Mouse (Mus musculus): Measurements from ENCODE around the gene Ndufa5. TPM values are rescaled to one million over a fixed set of nuclear protein-coding genes. Genes with fewer than 3 reads are reported as not detected.
A peak's percentile ranks its signal among the peaks of the same experiment; 100 is the strongest.

Ndufa5 gene
- 299 and 302 TPM in 2 replicates for polyA plus RNA-seq (2016; fragmentation: Nextera tagmentation; extraction: Ambion mirVana)

- peak within 1 kb of the TSS; percentile 9; the same call in 1 of the 2 replicates for H3K27ac ChIP-seq
These were observed at the start of gene Ndufa5 for GRCm38 (mm10) chr6:24527155-24528063. Ndufa5 (minus strand) TSS chr6:24528013.

DNA sequence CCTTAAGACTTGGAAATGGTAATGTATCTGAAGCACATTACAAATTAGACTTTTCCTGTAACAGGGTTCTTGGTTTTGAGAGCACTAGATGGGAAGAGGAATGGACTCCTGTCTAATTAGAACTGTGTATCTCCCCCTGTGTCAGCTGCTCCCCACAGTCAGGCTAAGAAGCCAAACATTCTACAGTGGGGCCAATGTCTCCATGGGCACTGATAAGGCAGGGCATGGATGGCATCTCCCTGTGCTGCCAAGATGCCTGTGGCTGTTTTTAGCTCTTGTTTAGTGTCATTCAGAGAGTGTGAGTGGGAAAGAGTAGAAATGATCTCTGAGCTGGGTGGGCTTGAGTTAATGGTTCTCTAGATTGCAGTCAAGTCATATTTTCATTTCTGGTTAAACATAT is 45.5 kb upstream of the Ndufa5 start:
- ATAC-seq (ENCODE audit: low FRiP score), result no peak
- no peak overlapping the region for H3K4me2 ChIP-seq
- H3K4me3 ChIP-seq (replicated peaks), result no peak overlapping the region
- no peaks in the 10 kb centered on the region for H3K4me1 ChIP-seq
- H3K27me3 ChIP-seq, result no peaks in the 10 kb centered on the region
- H3K9ac ChIP-seq, result no peak overlapping the region
- H3K36me3 ChIP-seq (replicated peaks), result no peaks in the 10 kb centered on the region
- H3K9me3 ChIP-seq, result no peaks in the 10 kb centered on the region
- no peak overlapping the region for H3K27ac ChIP-seq

More at GRCm38 (mm10) chr6:24527155-24528063, at the start of gene Ndufa5:
- Histone ChIP-seq H3K4me1 (peaks cover 21% of the 10 kb centered on the region), H3K4me2 (peak within 1 kb of the TSS; percentile 59), H3K4me3 (replicated peaks) (peak within 1 kb of the TSS; percentile 78), H3K9ac (peak within 1 kb of the TSS; percentile 70), H3K27me3 (no peaks in the 10 kb centered on the region), H3K9me3 (no peaks in the 10 kb centered on the region), H3K36me3 (replicated peaks) (peaks cover 1% of the 10 kb centered on the region; the same call in 1 of the 2 replicates)
- WGBS, result under 1% methylated on average over 53 of the region's 53 CpGs
- ATAC-seq (ENCODE audit: low FRiP score), result peak; percentile 98

DNA sequence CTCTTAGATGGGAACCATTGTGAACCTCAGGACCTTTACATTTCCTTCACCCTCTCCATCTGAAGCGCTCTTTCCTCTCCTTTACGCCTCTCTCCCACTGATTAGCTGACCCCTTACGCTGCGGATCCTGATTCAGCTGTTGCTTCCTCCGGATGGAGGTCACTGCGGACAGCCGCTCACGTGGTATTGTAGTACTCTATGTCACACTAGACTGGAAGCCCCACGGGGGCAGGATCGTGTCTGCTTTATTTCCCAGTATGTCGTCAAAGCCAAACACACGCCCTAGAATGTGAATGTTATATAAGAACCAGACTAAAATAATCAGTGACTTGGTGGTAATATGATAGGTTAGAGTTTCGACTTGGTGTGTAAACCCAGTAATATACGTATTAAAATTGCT is 44.6 kb upstream of the Ndufa5 start:
- ATAC-seq (ENCODE audit: low FRiP score), result no peak
- H3K4me2 ChIP-seq, result no peak overlapping the region
- H3K36me3 ChIP-seq (replicated peaks), result no peaks in the 10 kb centered on the region
- no peak overlapping the region for H3K27ac ChIP-seq
- H3K27me3 ChIP-seq, result no peaks in the 10 kb centered on the region
- no peak overlapping the region for H3K9ac ChIP-seq
- 92% methylated on average over 14 of the region's 14 CpGs for WGBS
- H3K9me3 ChIP-seq, result no peaks in the 10 kb centered on the region
- H3K4me1 ChIP-seq, result no peaks in the 10 kb centered on the region
- H3K4me3 ChIP-seq (replicated peaks), result no peak overlapping the region

GRCm38 (mm10) chr6:24571126-24571525 is 43.3 kb upstream of the Ndufa5 start:
- Histone ChIP-seq H3K4me2 (no peak overlapping the region), H3K9me3 (no peaks in the 10 kb centered on the region), H3K27ac (no peak overlapping the region), H3K4me1 (0 out of 2 replicates have a peak, but pooled peaks cover under 1% of the 10 kb centered on the region), H3K27me3 (no peaks in the 10 kb centered on the region), H3K4me3 (replicated peaks) (no peak overlapping the region), H3K36me3 (replicated peaks) (no peaks in the 10 kb centered on the region), H3K9ac (no peak overlapping the region)
- 82% methylated on average over 6 of the region's 6 CpGs for WGBS
- ATAC-seq (ENCODE audit: low FRiP score), result no peak

DNA sequence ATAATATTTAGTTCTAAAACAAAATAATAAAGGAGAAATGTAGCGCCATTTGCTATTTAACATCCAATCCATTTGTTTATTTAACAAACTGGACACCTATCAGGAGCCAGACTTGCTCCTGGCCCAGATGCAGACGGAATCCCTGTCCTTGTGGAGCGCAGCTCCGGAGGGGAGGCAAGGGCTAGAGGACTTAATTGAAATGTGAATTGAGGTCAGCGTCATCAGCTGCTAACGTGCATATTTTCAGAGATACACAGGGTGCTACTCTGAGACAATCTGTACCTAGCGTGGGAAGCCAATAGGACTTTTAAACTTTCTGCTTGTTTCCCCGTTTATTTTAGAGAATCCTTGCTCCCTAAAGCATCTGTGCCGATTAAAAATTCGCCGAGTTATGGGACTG is 42.5 kb upstream of the Ndufa5 start:
- Histone ChIP-seq H3K9me3 (no peaks in the 10 kb centered on the region), H3K4me2 (no peak overlapping the region), H3K27ac (no peak overlapping the region), H3K9ac (no peak overlapping the region), H3K4me3 (replicated peaks) (no peak overlapping the region), H3K27me3 (no peaks in the 10 kb centered on the region), H3K4me1 (0 out of 2 replicates have a peak, but pooled peaks cover 2% of the 10 kb centered on the region), H3K36me3 (replicated peaks) (no peaks in the 10 kb centered on the region)
- WGBS, result 78% methylated on average over 11 of the region's 11 CpGs
- no peak for ATAC-seq (ENCODE audit: low FRiP score)

DNA sequence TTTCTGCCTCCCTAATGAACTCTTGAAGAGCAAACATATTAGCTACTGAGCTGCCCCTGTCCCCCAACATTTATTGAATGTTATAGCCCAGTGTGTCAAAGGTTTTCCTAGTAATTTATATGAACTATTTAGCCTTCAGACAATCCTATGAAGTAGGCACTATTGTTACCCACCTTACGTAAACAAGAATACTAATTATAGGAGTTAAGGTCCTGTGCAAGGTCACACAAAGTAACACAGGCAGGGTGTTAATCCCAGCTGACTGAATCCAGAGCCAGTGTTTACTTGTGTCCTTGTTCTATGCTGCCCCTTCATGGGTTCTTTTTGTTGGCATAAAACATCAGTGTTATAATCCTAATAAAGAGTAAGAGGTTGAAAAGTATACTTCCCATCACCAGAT is 41.9 kb upstream of the Ndufa5 start:
- no peak for ATAC-seq (ENCODE audit: low FRiP score)
- no peaks in the 10 kb centered on the region for H3K27me3 ChIP-seq

DNA sequence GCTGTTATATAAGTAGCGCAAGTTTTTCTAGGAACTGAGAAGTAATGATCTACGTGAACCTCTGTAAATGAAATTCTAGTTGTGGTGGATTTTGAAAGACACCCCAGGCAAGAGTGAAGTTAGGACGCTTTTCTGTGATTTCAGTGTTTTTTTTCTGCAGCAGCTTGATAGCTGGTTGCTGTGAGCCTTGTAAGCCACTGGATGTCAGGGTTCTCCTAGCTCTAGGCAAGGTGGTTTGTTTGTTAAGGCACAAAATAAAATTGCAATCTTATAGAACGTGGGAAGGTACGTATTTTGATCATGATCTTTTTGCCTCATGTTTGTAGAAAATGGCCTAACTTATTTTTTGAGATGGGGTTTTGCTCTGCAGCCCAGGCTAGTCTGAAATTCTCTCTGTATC is 41.1 kb upstream of the Ndufa5 start:
- ATAC-seq (ENCODE audit: low FRiP score), result no peak
- no peaks in the 10 kb centered on the region for H3K36me3 ChIP-seq (replicated peaks)
- no peak overlapping the region for H3K4me3 ChIP-seq (replicated peaks)

More for the DNA sequence above, 41.9 kb upstream of the Ndufa5 start:
- Histone ChIP-seq H3K4me1 (0 out of 2 replicates have a peak, but pooled peaks cover 2% of the 10 kb centered on the region), H3K4me3 (replicated peaks) (no peak overlapping the region), H3K27ac (no peak overlapping the region), H3K36me3 (replicated peaks) (no peaks in the 10 kb centered on the region), H3K4me2 (no peak overlapping the region), H3K9me3 (no peaks in the 10 kb centered on the region), H3K9ac (no peak overlapping the region)
- 85% methylated on average over 1 of the region's 1 CpGs for WGBS

GRCm38 (mm10) chr6:24564886-24565285 is 37.1 kb upstream of the Ndufa5 start:
- H3K4me1 ChIP-seq, result 0 out of 2 replicates have a peak, but pooled peaks cover 2% of the 10 kb centered on the region
- no peak overlapping the region for H3K4me2 ChIP-seq
- H3K4me3 ChIP-seq (replicated peaks), result no peak overlapping the region
- ATAC-seq (ENCODE audit: low FRiP score), result no peak
- H3K9ac ChIP-seq, result no peak overlapping the region
- H3K36me3 ChIP-seq (replicated peaks), result no peaks in the 10 kb centered on the region
- H3K27ac ChIP-seq, result no peak overlapping the region
- H3K9me3 ChIP-seq, result no peaks in the 10 kb centered on the region
- no peaks in the 10 kb centered on the region for H3K27me3 ChIP-seq
- WGBS, result 93% methylated on average over 1 of the region's 1 CpGs

More for the DNA sequence above, 41.1 kb upstream of the Ndufa5 start:
- Histone ChIP-seq H3K27ac (no peak overlapping the region), H3K9me3 (no peaks in the 10 kb centered on the region), H3K4me2 (no peak overlapping the region), H3K9ac (no peak overlapping the region), H3K4me1 (0 out of 2 replicates have a peak, but pooled peaks cover 2% of the 10 kb centered on the region), H3K27me3 (no peaks in the 10 kb centered on the region)
- WGBS, result 84% methylated on average over 5 of the region's 5 CpGs

GRCm38 (mm10) chr6:24564081-24564480 is 36.3 kb upstream of the Ndufa5 start:
- no peaks in the 10 kb centered on the region for H3K9me3 ChIP-seq
- 0 out of 2 replicates have a peak, but pooled peaks cover 2% of the 10 kb centered on the region for H3K4me1 ChIP-seq
- no peaks in the 10 kb centered on the region for H3K27me3 ChIP-seq
- H3K4me3 ChIP-seq (replicated peaks), result no peak overlapping the region
- no peak overlapping the region for H3K27ac ChIP-seq
- H3K4me2 ChIP-seq, result no peak overlapping the region
- WGBS, result 80% methylated on average over 9 of the region's 9 CpGs
- H3K36me3 ChIP-seq (replicated peaks), result no peaks in the 10 kb centered on the region
- no peak overlapping the region for H3K9ac ChIP-seq
- no peak for ATAC-seq (ENCODE audit: low FRiP score)

GRCm38 (mm10) chr6:24555488-24555887 is 27.7 kb upstream of the Ndufa5 start:
- H3K9me3 ChIP-seq, result no peaks in the 10 kb centered on the region
- no peak overlapping the region for H3K4me3 ChIP-seq (replicated peaks)
- no peaks in the 10 kb centered on the region for H3K36me3 ChIP-seq (replicated peaks)
- WGBS, result 86% methylated on average over 2 of the region's 2 CpGs
- H3K4me2 ChIP-seq, result no peak overlapping the region
- H3K4me1 ChIP-seq, result no peaks in the 10 kb centered on the region
- no peak overlapping the region for H3K9ac ChIP-seq
- no peak for ATAC-seq (ENCODE audit: low FRiP score)
- H3K27me3 ChIP-seq, result no peaks in the 10 kb centered on the region
- no peak overlapping the region for H3K27ac ChIP-seq

DNA sequence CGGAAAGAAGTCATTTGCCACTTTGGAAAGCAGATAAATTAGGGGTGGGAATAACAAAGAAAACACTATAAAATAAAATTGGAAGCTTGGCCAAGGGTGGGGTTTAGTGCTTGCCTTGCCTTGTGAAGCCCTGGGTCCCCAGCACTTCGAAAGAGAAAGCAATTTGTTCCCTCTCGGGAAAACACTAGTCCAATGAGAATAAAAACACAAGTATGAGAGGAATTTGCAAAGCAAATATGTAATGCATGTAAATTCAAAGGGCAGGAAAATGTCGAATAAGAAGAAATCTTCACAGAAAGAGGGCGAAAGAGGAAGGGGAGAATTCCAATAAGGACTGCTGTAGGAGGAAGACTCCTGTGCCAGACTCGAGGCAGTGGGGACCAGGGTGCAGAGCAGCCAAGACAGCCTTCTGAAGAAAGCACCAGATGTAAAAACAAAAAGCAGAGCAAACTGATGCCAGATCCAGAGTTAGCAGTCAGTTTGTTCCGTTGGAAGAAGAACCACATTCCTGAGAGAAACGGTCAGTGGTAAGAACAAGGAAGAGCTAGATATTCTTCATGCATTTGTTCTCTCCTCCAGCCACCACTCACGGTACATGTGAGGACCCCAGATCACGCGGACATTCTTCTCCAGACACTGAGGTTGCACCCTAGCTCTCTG is 26.7 kb upstream of the Ndufa5 start:
- Histone ChIP-seq H3K36me3 (replicated peaks) (no peaks in the 10 kb centered on the region), H3K9ac (no peak overlapping the region), H3K4me2 (no peak overlapping the region), H3K4me1 (no peaks in the 10 kb centered on the region), H3K27ac (no peak overlapping the region), H3K27me3 (no peaks in the 10 kb centered on the region), H3K9me3 (no peaks in the 10 kb centered on the region), H3K4me3 (replicated peaks) (no peak overlapping the region)
- no peak for ATAC-seq (ENCODE audit: low FRiP score)
- 83% methylated on average over 11 of the region's 11 CpGs for WGBS

DNA sequence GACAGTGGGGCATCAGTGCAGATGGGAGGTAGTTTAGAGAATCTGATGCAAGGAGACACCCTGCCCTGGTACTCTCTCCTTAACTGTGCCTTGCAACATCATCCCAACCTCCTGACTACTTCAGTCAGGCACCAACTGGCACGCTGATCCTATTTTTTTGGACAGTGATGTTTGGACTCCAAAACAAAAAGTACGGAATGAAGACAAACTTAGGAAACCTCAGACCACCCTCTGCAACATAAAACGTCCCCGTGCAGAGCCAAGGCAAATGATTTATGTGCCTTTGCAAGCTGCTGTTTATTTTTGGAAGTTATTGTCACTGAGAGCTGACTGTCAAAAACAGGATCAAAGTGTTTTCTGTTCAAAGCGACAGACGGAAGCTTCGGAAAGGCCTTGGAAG is 24.2 kb upstream of the Ndufa5 start:
- Histone ChIP-seq H3K4me2 (no peak overlapping the region), H3K27me3 (no peaks in the 10 kb centered on the region), H3K4me1 (no peaks in the 10 kb centered on the region), H3K9ac (no peak overlapping the region), H3K36me3 (replicated peaks) (no peaks in the 10 kb centered on the region), H3K9me3 (no peaks in the 10 kb centered on the region), H3K4me3 (replicated peaks) (no peak overlapping the region), H3K27ac (no peak overlapping the region)
- 90% methylated on average over 7 of the region's 7 CpGs for WGBS
- ATAC-seq (ENCODE audit: low FRiP score), result no peak
